Mouse (Mus musculus) heart, embryonic 14.5 days (tissue): ENCODE measurements around the gene Gm11492. TPM values are rescaled to one million over a fixed set of nuclear protein-coding genes. Genes with fewer than 3 reads are reported as not detected.

Source experiments
- ATAC-seq: fragments of 200-750 bp; cut with Nextera tagmentation; 2 replicates; pipeline ENCODE4 v1.8.0; 2017; ENCODE audit warnings: low read depth, moderate TSS enrichment; ENCODE audit not compliant: insufficient number of reproducible peaks, insufficient read depth, low FRiP score
- H3K27ac ChIP-seq, 2 experiments: fragments of 200-500 bp in 1 of 2; fragments of 300-500 bp in 1 of 2; sonication (generic) in 1 of 2; replicated peaks in 1 of 2; 2 replicates each; pipeline ENCODE4 v1.5.1; 2012 to 2014; ENCODE audit warnings: low read depth in 2 of 2, low read length in 2 of 2, control low read depth in 1 of 2, mild to moderate bottlenecking in 1 of 2, mixed read lengths in 1 of 2; ENCODE audit not compliant: control insufficient read depth in 1 of 2, insufficient read depth in 1 of 2
- H3K27me3 ChIP-seq: fragments of 300-500 bp; sonication (generic); 2 replicates; pipeline ENCODE4 v1.6.1; 2014; ENCODE audit warnings: mild to moderate bottlenecking, low read length, control low read depth; ENCODE audit not compliant: control insufficient read depth, insufficient read depth
- H3K36me3 ChIP-seq: fragments of 300-500 bp; sonication (generic); 2 replicates; pipeline ENCODE4 v1.6.1; 2014; ENCODE audit warnings: mild to moderate bottlenecking, control low read depth, low read length, mixed read lengths; ENCODE audit not compliant: control insufficient read depth, insufficient read depth
- H3K4me1 ChIP-seq, 2 experiments: fragments of 200-500 bp in 1 of 2; fragments of 300-500 bp in 1 of 2; sonication (generic) in 1 of 2; 2 replicates each; pipeline ENCODE4 v1.6.1; 2012 to 2014; ENCODE audit warnings: low read length in 2 of 2, control low read depth in 1 of 2, mixed read lengths in 1 of 2; ENCODE audit not compliant: control insufficient read depth in 2 of 2, insufficient read depth in 2 of 2
- H3K4me2 ChIP-seq: fragments of 300-500 bp; sonication (generic); 2 replicates; pipeline ENCODE4 v1.6.1; 2014; ENCODE audit warnings: mild to moderate bottlenecking, low read length
- H3K4me3 ChIP-seq, 2 experiments: fragments of 200-500 bp in 1 of 2; fragments of 300-500 bp in 1 of 2; sonication (generic) in 1 of 2; 2 replicates each; pipeline ENCODE4 v1.5.1; 2012 to 2014; ENCODE audit warnings: low read length in 2 of 2, mild to moderate bottlenecking in 2 of 2, control low read depth in 1 of 2, low read depth in 1 of 2, moderate library complexity in 1 of 2; ENCODE audit not compliant: control insufficient read depth in 1 of 2, insufficient read depth in 1 of 2
- H3K9ac ChIP-seq: fragments of 300-500 bp; sonication (generic); 2 replicates; pipeline ENCODE4 v1.6.1; 2014; ENCODE audit warnings: mild to moderate bottlenecking, low read length
- H3K9me3 ChIP-seq: fragments of 300-500 bp; sonication (generic); 2 replicates; pipeline ENCODE4 v1.6.1; 2016; ENCODE audit warnings: low read length, control low read depth; ENCODE audit not compliant: control insufficient read depth
- WGBS: fragments of 180-500 bp; shearing (Covaris S2); extraction: QIAGEN DNeasy Blood & Tissue Kit; methylation state at CpG from one replicate; pipeline ENCODE4 v1.1.7; 2014; 5-methylcytosine and 5-hydroxymethylcytosine counted together
- polyA plus RNA-seq: library from polyadenylated mRNA; unstranded; fragments of >200 nt; fragmentation: Nextera tagmentation; extraction: Ambion mirVana; gene quantifications from 2 replicates; pipeline ENCODE4 v1.2.1, GENCODE M21; 2014

Gene Gm11492
- polyA plus RNA-seq, 1 experiment from 2014 or later: not detected

- Histone ChIP-seq H3K27me3 (no peaks in the 10 kb centered on the region), H3K4me3 (no peak overlapping the region), H3K9me3 (no peaks in the 10 kb centered on the region), H3K36me3 (peaks cover 100% of the 10 kb centered on the region), H3K9ac (no peak overlapping the region), H3K4me2 (no peak overlapping the region), H3K4me1 (no peaks in the 10 kb centered on the region), H3K27ac (no peak overlapping the region)
- ATAC-seq: no peak
- 93% methylated on average over 2 of the region's 2 CpGs for WGBS
These were observed 37.1 kb downstream of the Gm11492 start for GRCm38 (mm10) chr11:87603571-87603970.

GRCm38 (mm10) chr11:87609264-87609663 lies 42.8 kb downstream of the Gm11492 start:
- Histone ChIP-seq H3K4me1 (no peaks in the 10 kb centered on the region), H3K36me3 (peaks cover 100% of the 10 kb centered on the region), H3K4me2 (no peak overlapping the region), H3K9ac (no peak overlapping the region), H3K4me3 (no peak overlapping the region), H3K27ac (no peak overlapping the region), H3K27me3 (no peaks in the 10 kb centered on the region), H3K9me3 (no peaks in the 10 kb centered on the region)
- ATAC-seq: no peak
- 89% methylated on average over 7 of the region's 7 CpGs for WGBS

- no peak overlapping the region for H3K4me3 ChIP-seq
- no peak overlapping the region for H3K9ac ChIP-seq
- H3K36me3 ChIP-seq: peaks cover 100% of the 10 kb centered on the region
- no peaks in the 10 kb centered on the region for H3K4me1 ChIP-seq
- no peak for ATAC-seq
- no peaks in the 10 kb centered on the region for H3K9me3 ChIP-seq
- no peak overlapping the region for H3K4me2 ChIP-seq
- WGBS: 86% methylated on average over 9 of the region's 9 CpGs
- no peaks in the 10 kb centered on the region for H3K27me3 ChIP-seq
- no peak overlapping the region for H3K27ac ChIP-seq
These were observed 45.1 kb downstream of the Gm11492 start for GRCm38 (mm10) chr11:87611547-87611946.

GRCm38 (mm10) chr11:87613972-87614371 lies 47.5 kb downstream of the Gm11492 start:
- H3K27ac ChIP-seq: no peak overlapping the region
- no peaks in the 10 kb centered on the region for H3K4me1 ChIP-seq
- H3K36me3 ChIP-seq: peaks cover 96% of the 10 kb centered on the region
- H3K4me2 ChIP-seq: no peak overlapping the region
- 87% methylated on average over 7 of the region's 7 CpGs for WGBS
- no peaks in the 10 kb centered on the region for H3K9me3 ChIP-seq
- H3K27me3 ChIP-seq: no peaks in the 10 kb centered on the region
- no peak for ATAC-seq
- no peak overlapping the region for H3K4me3 ChIP-seq
- H3K9ac ChIP-seq: no peak overlapping the region

GRCm38 (mm10) chr11:87615551-87615950 lies 49.1 kb downstream of the Gm11492 start:
- Histone ChIP-seq H3K9ac (no peak overlapping the region), H3K27ac (no peak overlapping the region), H3K36me3 (peaks cover 85% of the 10 kb centered on the region), H3K4me3 (no peak overlapping the region), H3K9me3 (no peaks in the 10 kb centered on the region), H3K4me1 (no peaks in the 10 kb centered on the region), H3K4me2 (no peak overlapping the region), H3K27me3 (no peaks in the 10 kb centered on the region)
- no peak for ATAC-seq
- WGBS: 93% methylated on average over 5 of the region's 5 CpGs

GRCm38 (mm10) chr11:87615952-87616351 lies 49.5 kb downstream of the Gm11492 start:
- ATAC-seq: no peak
- H3K4me3 ChIP-seq: no peak overlapping the region
- 93% methylated on average over 2 of the region's 2 CpGs for WGBS

GRCm38 (mm10) chr11:87616790-87617474 lies 50.5 kb downstream of the Gm11492 start, which contains the start of gene Hsf5:
Gene Hsf5 (plus strand): TSS chr11:87617164.
- no peaks in the 10 kb centered on the region for H3K4me1 ChIP-seq
- H3K9me3 ChIP-seq: no peaks in the 10 kb centered on the region
- no peak within 1 kb of the TSS for H3K4me3 ChIP-seq
- H3K9ac ChIP-seq: no peak within 1 kb of the TSS
- no peaks in the 10 kb centered on the region for H3K27me3 ChIP-seq
- 83% methylated on average over 64 of the region's 69 CpGs for WGBS
- no peak within 1 kb of the TSS for H3K4me2 ChIP-seq
- H3K27ac ChIP-seq: no peak within 1 kb of the TSS
- H3K36me3 ChIP-seq: peaks cover 71% of the 10 kb centered on the region
- ATAC-seq: no peak

More at GRCm38 (mm10) chr11:87615952-87616351, 49.5 kb downstream of the Gm11492 start:
- Histone ChIP-seq H3K27me3 (no peaks in the 10 kb centered on the region), H3K27ac (no peak overlapping the region), H3K9me3 (no peaks in the 10 kb centered on the region), H3K36me3 (peaks cover 81% of the 10 kb centered on the region), H3K4me1 (no peaks in the 10 kb centered on the region), H3K4me2 (no peak overlapping the region), H3K9ac (no peak overlapping the region)

- Histone ChIP-seq H3K36me3 (peaks cover 66% of the 10 kb centered on the region), H3K27ac (no peak overlapping the region), H3K4me2 (no peak overlapping the region), H3K9ac (no peak overlapping the region), H3K4me1 (no peaks in the 10 kb centered on the region), H3K27me3 (no peaks in the 10 kb centered on the region), H3K9me3 (no peaks in the 10 kb centered on the region), H3K4me3 (no peak overlapping the region)
- 94% methylated on average over 21 of the region's 32 CpGs for whole genome bisulfite sequencing
- ATAC-seq: no peak
These were observed 51.2 kb downstream of the Gm11492 start for GRCm38 (mm10) chr11:87617606-87618005.
